Comparison of ENCODE assay signal across 8 mouse cellular contexts in genomic region chr17:27001151-27001550, GRCm38 (mm10). TPM values are rescaled to one million over a fixed set of nuclear protein-coding genes. Genes with fewer than 3 reads are reported as not detected.
DNase-seq lines count a peak whose midpoint lies in the region; ATAC-seq and TF ChIP-seq lines count a peak whose summit lies in the region.

No protein-coding gene starts in this region.

- H3K9me3 ChIP-seq in heart, postnatal 0 days (replicated peaks; ENCODE audit: control insufficient read depth, low read length) = no peaks in the 10 kb centered on the region
- no peaks in the 10 kb centered on the region for H3K9me3 ChIP-seq in E14TG2a.4 (ENCODE audit: low read length)
- no peaks in the 10 kb centered on the region for H3K9me3 ChIP-seq in forebrain, embryonic 14.5 days (replicated peaks; ENCODE audit: control insufficient read depth, low read length)

- H3K4me1 ChIP-seq in heart, postnatal 0 days (ENCODE audit: control insufficient read depth, insufficient read depth) = no peaks in the 10 kb centered on the region; the same call in 1 of the 2 replicates
- peaks cover 81% of the 10 kb centered on the region for H3K4me1 ChIP-seq in E14TG2a.4 (replicated peaks; ENCODE audit: low read depth, low read length)
- no peaks in the 10 kb centered on the region for H3K4me1 ChIP-seq in forebrain, embryonic 14.5 days (ENCODE audit: control insufficient read depth, insufficient read depth, low read length)

- intact Hi-C loops in heart, postnatal 36 days (cut with DNase I) = no loop called here

- 75% methylated on average over 7 of the region's 7 CpGs for WGBS in heart, postnatal 0 days
- WGBS in forebrain, embryonic 14.5 days = 71% methylated on average over 7 of the region's 7 CpGs

- no peak overlapping the region for H3K4me3 ChIP-seq in heart, postnatal 0 days (ENCODE audit: low read depth, low read length)
- H3K4me3 ChIP-seq in E14TG2a.4 (replicated peaks; ENCODE audit: low read length) = peak overlapping the region; percentile 41; the same call in 1 of the 2 replicates
- H3K4me3 ChIP-seq in forebrain, embryonic 14.5 days (ENCODE audit: low read depth, low read length) = no peak overlapping the region

- peak; percentile 10; the same call in 1 of the 2 replicates for TF ChIP-seq CTCF in heart, postnatal 0 days (IDR thresholded peaks at IDR 0.05; ENCODE audit: low read depth)
- peak; percentile 62 for TF ChIP-seq CTCF in E14TG2a.4 (conservative IDR thresholded peaks at IDR 0.05; ENCODE audit: low read length)

- TF ChIP-seq EP300 in heart, postnatal 0 days (IDR thresholded peaks at IDR 0.05; ENCODE audit: low read depth) = no peak

- no peak for ATAC-seq in heart, postnatal 0 days (ENCODE audit: insufficient read depth, low read depth)
- 0 out of 2 replicates have a peak, but pooled peaks have one; percentile 32 for ATAC-seq in erythroid progenitor cell, adult 5-6 weeks (replicated peaks; ENCODE audit: low FRiP score, poor library complexity, severe bottlenecking)
- ATAC-seq in forebrain, embryonic 14.5 days = no peak

- H3K27ac ChIP-seq in heart, postnatal 0 days (ENCODE audit: low read depth) = no peak overlapping the region
- no peak overlapping the region for H3K27ac ChIP-seq in forebrain, embryonic 14.5 days (ENCODE audit: low read depth, low read length)

- H3K27me3 ChIP-seq in heart, postnatal 0 days (ENCODE audit: control insufficient read depth, insufficient read depth, low read length) = no peaks in the 10 kb centered on the region
- peaks cover 7% of the 10 kb centered on the region; the same call in 1 of the 2 replicates for H3K27me3 ChIP-seq in E14TG2a.4 (ENCODE audit: insufficient read depth, low read length)
- no peaks in the 10 kb centered on the region for H3K27me3 ChIP-seq in forebrain, embryonic 14.5 days (replicated peaks; ENCODE audit: control insufficient read depth, insufficient read depth, low read length)

- H3K9ac ChIP-seq in heart, postnatal 0 days (replicated peaks; ENCODE audit: low read depth, low read length) = no peak overlapping the region
- H3K9ac ChIP-seq in forebrain, embryonic 14.5 days (ENCODE audit: low read length) = no peak overlapping the region

- no peak for DNase-seq in heart, postnatal 0 days (ENCODE audit: low spot score)
- DNase-seq in heart, postnatal 36 days = no peak
- peak; percentile 47 to 62 for DNase-seq in spleen, postnatal 36 days (ENCODE audit: low spot score in 2 of 2)
- DNase-seq in MN1 (ENCODE audit: low spot score) = no peak
- no peak for DNase-seq in forebrain, embryonic 14.5 days (ENCODE audit: low spot score)
- no peak for DNase-seq in right cerebral cortex, postnatal 25 days

- no peaks in the 10 kb centered on the region for H3K36me3 ChIP-seq in heart, postnatal 0 days (replicated peaks; ENCODE audit: control insufficient read depth, insufficient read depth, low read length)
- H3K36me3 ChIP-seq in E14TG2a.4 (ENCODE audit: insufficient read depth, low read length) = no peaks in the 10 kb centered on the region
- H3K36me3 ChIP-seq in forebrain, embryonic 14.5 days (ENCODE audit: control insufficient read depth, insufficient read depth, low read length) = no peaks in the 10 kb centered on the region

- no peak overlapping the region for H3K4me2 ChIP-seq in heart, postnatal 0 days (ENCODE audit: low read depth, low read length)
- H3K4me2 ChIP-seq in forebrain, embryonic 14.5 days (ENCODE audit: low read length) = no peak overlapping the region

RNA-seq across cellular contexts. Expression of gene Bak1, which starts 27.7 kb away (rescaled TPM):
- 77.6 and 82.4 TPM in 2 replicates for total RNA-seq in heart, postnatal 0 days (2014; rRNA removed; ENCODE audit: low replicate concordance)
- polyA plus RNA-seq in heart, postnatal 0 days (2015; fragmentation: Nextera tagmentation; extraction: Ambion mirVana) = 4.2 and 4.5 TPM in 2 replicates
- total RNA-seq in heart, postnatal 36 days (2021) = 10 to 100 TPM; 20.0 to 21.2 TPM
- 32.7 and 36.0 TPM in 2 replicates for total RNA-seq in erythroid progenitor cell, adult 5-6 weeks (2015; ENCODE audit: low replicate concordance)
- total RNA-seq in erythroid progenitor cell, adult 5-6 weeks (2017; ENCODE audit: low replicate concordance) = 11.4 and 12.5 TPM in 2 replicates
- polyA plus RNA-seq in forebrain, embryonic 14.5 days (2014; fragmentation: Nextera tagmentation; extraction: Ambion mirVana) = 4.8 and 7.6 TPM in 2 replicates

RNA-seq across cellular contexts. Expression of gene Zbtb9, which starts 28.2 kb away (rescaled TPM):
- 4.0 and 10.9 TPM in 2 replicates for total RNA-seq in heart, postnatal 0 days (2014; rRNA removed; ENCODE audit: low replicate concordance)
- polyA plus RNA-seq in heart, postnatal 0 days (2015; fragmentation: Nextera tagmentation; extraction: Ambion mirVana) = 5.0 and 5.4 TPM in 2 replicates
- total RNA-seq in heart, postnatal 36 days (2021) = 1 to 10 TPM; 2.1 to 2.6 TPM
- 1.4 TPM in 1 of 2 replicates, not detected in the other for total RNA-seq in erythroid progenitor cell, adult 5-6 weeks (2015; ENCODE audit: low replicate concordance)
- total RNA-seq in erythroid progenitor cell, adult 5-6 weeks (2017; ENCODE audit: low replicate concordance) = 7.1 and 8.1 TPM in 2 replicates
- 9.1 and 10.0 TPM in 2 replicates for polyA plus RNA-seq in forebrain, embryonic 14.5 days (2014; fragmentation: Nextera tagmentation; extraction: Ambion mirVana)

RNA-seq across cellular contexts. Expression of gene Itpr3, which starts 56.0 kb away (rescaled TPM):
- 6.9 and 7.0 TPM in 2 replicates for total RNA-seq in heart, postnatal 0 days (2014; rRNA removed; ENCODE audit: low replicate concordance)
- polyA plus RNA-seq in heart, postnatal 0 days (2015; fragmentation: Nextera tagmentation; extraction: Ambion mirVana) = 0.75 and 0.89 TPM in 2 replicates
- total RNA-seq in heart, postnatal 36 days (2021) = 1 to 10 TPM; 5.3 to 6.7 TPM
- total RNA-seq in erythroid progenitor cell, adult 5-6 weeks (2015; ENCODE audit: low replicate concordance) = 1.3 and 9.0 TPM in 2 replicates
- 0.98 and 2.2 TPM in 2 replicates for total RNA-seq in erythroid progenitor cell, adult 5-6 weeks (2017; ENCODE audit: low replicate concordance)
- 0.61 and 0.79 TPM in 2 replicates for polyA plus RNA-seq in forebrain, embryonic 14.5 days (2014; fragmentation: Nextera tagmentation; extraction: Ambion mirVana)

Comparison
In these comparisons a context has a peak if more than half of its experiments do, and no peak if none do; other contexts are left out.
1. DNase-seq: peak in spleen, postnatal 36 days (2 of 2); none in heart, postnatal 0 days (single experiment), heart, postnatal 36 days (0 of 2), MN1 (single experiment), forebrain, embryonic 14.5 days (single experiment) and right cerebral cortex, postnatal 25 days (single experiment).